Mouse (Mus musculus) midbrain, postnatal 0 days (tissue): Measurements from ENCODE around the gene Dnaja3. TPM values are rescaled to one million over a fixed set of nuclear protein-coding genes. Genes with fewer than 3 reads are reported as not detected.
A peak's percentile ranks its signal among the peaks of the same experiment; 100 is the strongest.

ENCODE experiments used
- ATAC-seq: fragments of 200-750 bp; cut with Nextera tagmentation; 2 replicates; pipeline ENCODE4 v1.8.0; 2017; ENCODE audit warnings: moderate number of reproducible peaks, mild to moderate bottlenecking, moderate TSS enrichment, moderate library complexity; ENCODE audit not compliant: low FRiP score
- DNase-seq: peaks from one replicate; pipeline ENCODE4 v3.0.0-alpha.2; 2015; ENCODE audit warnings: low spot score
- H3K27ac ChIP-seq: fragments of 300-500 bp; sonication (generic); 2 replicates; pipeline ENCODE4 v1.5.1; 2014; ENCODE audit warnings: low read depth, mild to moderate bottlenecking, low read length, mixed read lengths
- H3K27me3 ChIP-seq: fragments of 300-500 bp; sonication (generic); 2 replicates; pipeline ENCODE4 v1.6.1; 2014; ENCODE audit warnings: low read length, control low read depth, mixed read lengths; ENCODE audit not compliant: insufficient read depth
- H3K36me3 ChIP-seq: fragments of 300-500 bp; sonication (generic); 2 replicates; pipeline ENCODE4 v1.6.1; 2014; ENCODE audit warnings: low read length, control low read depth, mixed read lengths; ENCODE audit not compliant: insufficient read depth
- H3K4me1 ChIP-seq: fragments of 300-500 bp; sonication (generic); 2 replicates; pipeline ENCODE4 v1.6.1; 2014; ENCODE audit warnings: mild to moderate bottlenecking, control low read depth, antibody characterized with exemption, low read length, mixed read lengths; ENCODE audit not compliant: insufficient read depth
- H3K4me2 ChIP-seq: fragments of 300-500 bp; sonication (generic); 2 replicates; pipeline ENCODE4 v1.6.1; 2014; ENCODE audit warnings: low read depth, mild to moderate bottlenecking, low read length, mixed read lengths; ENCODE audit not compliant: poor library complexity, severe bottlenecking
- H3K4me3 ChIP-seq: fragments of 300-500 bp; sonication (generic); 2 replicates; pipeline ENCODE4 v1.5.1; 2014; ENCODE audit warnings: low read depth, mild to moderate bottlenecking, low read length, moderate library complexity
- H3K9ac ChIP-seq: fragments of 300-500 bp; sonication (generic); replicated peaks from 2 replicates; pipeline ENCODE4 v1.6.1; 2014; ENCODE audit warnings: mild to moderate bottlenecking, low read length, moderate library complexity, mixed read lengths; ENCODE audit not compliant: poor library complexity, severe bottlenecking
- H3K9me3 ChIP-seq: fragments of 300-500 bp; sonication (generic); 2 replicates; pipeline ENCODE4 v1.6.1; 2016; ENCODE audit warnings: low read length, control low read depth
- CTCF ChIP-seq: IDR thresholded peaks from 2 replicates; pipeline ENCODE4 v1.5.1; 2016; ENCODE audit warnings: antibody characterized with exemption, mild to moderate bottlenecking
- WGBS: fragments of 180-500 bp; shearing (Covaris S2); extraction: QIAGEN DNeasy Blood & Tissue Kit; methylation state at CpG from one replicate; pipeline ENCODE4 v1.1.7; 2014; 5-methylcytosine and 5-hydroxymethylcytosine counted together
- polyA plus RNA-seq: library from polyadenylated mRNA; unstranded; fragments of >200 nt; fragmentation: Nextera tagmentation; extraction: Ambion mirVana; gene quantifications from 2 replicates; pipeline ENCODE4 v1.2.1, GENCODE M21; 2015
- total RNA-seq: library from RNA; depleted of rRNA; stranded (reverse); fragments of >200 nt; gene quantifications from 2 replicates; pipeline ENCODE4 v1.2.3, GENCODE M21; 2014

The Dnaja3 gene
- total and polyA plus RNA-seq, 2 experiments from 2014 or later: 54.1 to 65.5 TPM

DNA sequence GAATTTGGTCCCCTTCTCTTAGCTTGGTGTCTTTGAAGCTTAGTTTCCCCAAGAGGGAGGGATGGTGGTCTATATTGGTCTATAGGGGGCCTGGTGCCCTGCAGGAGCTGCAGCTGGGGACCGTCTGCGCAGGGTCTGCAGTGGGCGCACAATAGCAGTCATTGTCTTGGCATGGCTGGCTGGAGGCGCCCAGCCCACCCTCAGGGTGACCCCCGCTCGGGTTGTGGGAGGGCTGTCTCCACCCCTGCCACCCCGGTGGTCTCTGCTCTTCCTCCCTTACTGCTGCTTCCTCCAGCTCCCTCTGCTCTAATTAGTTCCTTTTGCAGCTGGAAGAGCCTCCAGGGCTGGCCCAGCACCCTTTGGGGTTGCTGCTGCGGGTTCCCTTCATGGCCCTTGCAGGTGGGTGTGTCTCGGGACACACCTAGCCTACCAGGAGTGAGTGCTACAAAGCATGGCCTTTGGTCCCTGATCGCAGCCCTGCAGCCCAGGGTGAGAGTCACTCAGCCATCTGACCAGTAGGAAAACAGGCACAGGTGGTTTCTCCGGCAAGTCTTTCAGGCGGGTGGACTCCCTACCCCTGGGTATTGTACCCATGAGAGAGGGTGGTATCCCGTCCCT, 34.2 kb upstream of the Dnaja3 start:
- Histone ChIP-seq H3K9ac (no peak overlapping the region), H3K4me1 (peaks cover 14% of the 10 kb centered on the region; the same call in 1 of the 2 replicates), H3K27me3 (no peaks in the 10 kb centered on the region), H3K9me3 (no peaks in the 10 kb centered on the region), H3K4me2 (no peak overlapping the region), H3K36me3 (peaks cover 11% of the 10 kb centered on the region; the same call in 1 of the 2 replicates), H3K4me3 (no peak overlapping the region), H3K27ac (no peak overlapping the region)
- no peak for ATAC-seq
- WGBS: 48% methylated on average over 13 of the region's 13 CpGs
- no peak for DNase-seq
- no peak for TF ChIP-seq CTCF

DNA sequence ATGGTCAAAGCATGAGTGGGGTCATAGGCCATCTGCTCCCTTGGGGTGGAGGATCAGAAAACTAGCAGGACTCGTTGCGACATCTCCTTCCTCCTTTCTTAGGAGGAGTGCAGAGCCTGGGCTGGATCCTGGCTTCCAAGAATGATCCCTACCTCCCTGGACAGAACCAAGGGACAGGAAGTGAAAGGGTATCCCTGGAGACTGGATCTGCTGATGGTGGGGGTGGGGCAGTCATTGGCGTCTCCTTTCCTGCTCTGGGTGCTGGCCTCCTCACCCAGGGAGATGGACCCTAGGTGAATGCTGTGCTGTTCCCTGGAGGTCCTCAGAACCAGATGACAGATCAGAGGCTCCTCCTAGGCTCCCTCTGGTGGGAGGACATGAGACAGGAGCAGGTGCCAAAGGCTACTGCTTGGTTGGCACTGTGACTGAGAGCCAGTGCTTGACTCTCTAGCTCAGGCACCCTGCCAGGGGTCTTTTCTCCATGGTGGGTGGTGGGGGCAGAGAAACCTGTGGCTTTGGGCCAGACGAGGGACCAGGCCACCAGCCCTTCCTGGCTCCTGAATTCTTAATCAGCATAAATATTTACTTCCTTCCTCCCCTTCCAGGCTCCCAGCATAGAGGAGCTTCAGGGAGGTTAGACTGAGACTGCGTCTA, 33.2 kb upstream of the Dnaja3 start:
- H3K4me1 ChIP-seq: peaks cover 14% of the 10 kb centered on the region; the same call in 1 of the 2 replicates
- WGBS: 42% methylated on average over 5 of the region's 5 CpGs

GRCm38 (mm10) chr16:4607818-4608531, 31.8 kb upstream of the Dnaja3 start:
- Histone ChIP-seq H3K27ac (no peak overlapping the region), H3K36me3 (peaks cover 27% of the 10 kb centered on the region), H3K9me3 (no peaks in the 10 kb centered on the region), H3K4me3 (no peak overlapping the region), H3K9ac (no peak overlapping the region), H3K4me1 (0 out of 2 replicates have a peak, but pooled peaks cover 10% of the 10 kb centered on the region), H3K27me3 (no peaks in the 10 kb centered on the region), H3K4me2 (no peak overlapping the region)
- ATAC-seq (peak; percentile 45; the same call in 1 of the 2 replicates), DNase-seq (peak; percentile 88)
- WGBS: 54% methylated on average over 9 of the region's 9 CpGs
- peak; percentile 97 for TF ChIP-seq CTCF

More for the DNA sequence above, 33.2 kb upstream of the Dnaja3 start:
- DNase-seq: peak; percentile 72
- peak; percentile 66 for TF ChIP-seq CTCF
- peaks cover 19% of the 10 kb centered on the region for H3K36me3 ChIP-seq
- no peak for ATAC-seq
- no peaks in the 10 kb centered on the region for H3K27me3 ChIP-seq
- H3K9me3 ChIP-seq: no peaks in the 10 kb centered on the region
- 0 out of 2 replicates have a peak overlapping the region, but pooled peaks have one; percentile 24 for H3K9ac ChIP-seq
- no peak overlapping the region for H3K4me3 ChIP-seq
- no peak overlapping the region for H3K4me2 ChIP-seq
- 0 out of 2 replicates have a peak overlapping the region, but pooled peaks have one; percentile 38 for H3K27ac ChIP-seq

- Histone ChIP-seq H3K27me3 (no peaks in the 10 kb centered on the region), H3K9ac (no peak overlapping the region), H3K9me3 (no peaks in the 10 kb centered on the region), H3K4me3 (no peak overlapping the region), H3K36me3 (peaks cover 33% of the 10 kb centered on the region), H3K4me2 (no peak overlapping the region), H3K4me1 (0 out of 2 replicates have a peak, but pooled peaks cover 10% of the 10 kb centered on the region), H3K27ac (no peak overlapping the region)
- 84% methylated on average over 19 of the region's 19 CpGs for WGBS
- DNase-seq (no peak), ATAC-seq (no peak)
- TF ChIP-seq CTCF: no peak
Observed at GRCm38 (mm10) chr16:4608532-4609059, 31.2 kb upstream of the Dnaja3 start.

DNA sequence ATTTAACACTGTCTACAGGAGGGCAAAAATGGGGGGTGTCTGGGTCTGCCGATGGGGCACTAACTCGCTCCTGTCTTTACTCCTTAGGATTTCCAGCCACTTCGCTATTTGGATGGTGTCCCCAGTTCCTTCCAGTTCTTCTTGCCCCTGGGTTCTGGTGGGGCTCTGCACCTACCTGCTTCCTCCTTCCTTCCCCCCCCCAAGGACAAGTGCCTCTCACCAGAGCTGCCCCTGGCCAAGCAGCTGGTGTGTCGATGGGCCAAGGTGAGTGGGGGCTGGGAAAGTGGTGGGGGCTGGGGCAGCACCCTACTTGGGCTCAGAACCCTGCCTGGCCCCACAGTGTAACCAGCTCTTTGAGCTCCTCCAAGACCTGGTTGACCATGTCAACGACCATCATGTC, 28.6 kb upstream of the Dnaja3 start:
- no peak for DNase-seq
- no peak overlapping the region for H3K9ac ChIP-seq
- H3K27ac ChIP-seq: no peak overlapping the region
- peaks cover 56% of the 10 kb centered on the region for H3K36me3 ChIP-seq
- 0 out of 2 replicates have a peak, but pooled peaks cover 7% of the 10 kb centered on the region for H3K4me1 ChIP-seq
- no peak overlapping the region for H3K4me2 ChIP-seq
- H3K4me3 ChIP-seq: no peak overlapping the region
- H3K9me3 ChIP-seq: no peaks in the 10 kb centered on the region
- no peak for ATAC-seq
- no peak for TF ChIP-seq CTCF
- no peaks in the 10 kb centered on the region for H3K27me3 ChIP-seq
- 99% methylated on average over 5 of the region's 5 CpGs for WGBS
